Mouse (Mus musculus) C2C12 (cell line): ENCODE results near the gene Fus.

ENCODE experiments used
- CEBPB ChIP-seq: IDR thresholded peaks from one replicate; pipeline ENCODE4 v1.6.1; 2011; ENCODE audit warnings: low read depth, mild to moderate bottlenecking, control low read depth, moderate library complexity
- CTCF ChIP-seq: IDR thresholded peaks from one replicate; pipeline ENCODE4 v1.5.1; 2011; ENCODE audit not compliant: control insufficient read depth, insufficient read depth, insufficient read length
- FOSL1 ChIP-seq: IDR thresholded peaks from one replicate; pipeline ENCODE4 v1.8.0; 2011; ENCODE audit warnings: mild to moderate bottlenecking, low read length; ENCODE audit not compliant: poor library complexity, insufficient read depth, severe bottlenecking
- MAX ChIP-seq: IDR thresholded peaks from one replicate; pipeline ENCODE4 v1.6.1; 2011; ENCODE audit warnings: mild to moderate bottlenecking, control low read depth
- MYOD1 ChIP-seq: IDR thresholded peaks from one replicate; pipeline ENCODE4 v1.6.1; 2011; ENCODE audit warnings: low read depth; ENCODE audit not compliant: control insufficient read depth, insufficient read length
- MYOG ChIP-seq: IDR thresholded peaks from one replicate; pipeline ENCODE4 v1.6.1; 2011; ENCODE audit not compliant: control insufficient read depth, insufficient read length; ENCODE audit errors: extremely low read depth
- USF1 ChIP-seq: IDR thresholded peaks from one replicate; pipeline ENCODE4 v1.6.1; 2011; ENCODE audit warnings: low read depth, mild to moderate bottlenecking, control low read depth, moderate library complexity

DNA sequence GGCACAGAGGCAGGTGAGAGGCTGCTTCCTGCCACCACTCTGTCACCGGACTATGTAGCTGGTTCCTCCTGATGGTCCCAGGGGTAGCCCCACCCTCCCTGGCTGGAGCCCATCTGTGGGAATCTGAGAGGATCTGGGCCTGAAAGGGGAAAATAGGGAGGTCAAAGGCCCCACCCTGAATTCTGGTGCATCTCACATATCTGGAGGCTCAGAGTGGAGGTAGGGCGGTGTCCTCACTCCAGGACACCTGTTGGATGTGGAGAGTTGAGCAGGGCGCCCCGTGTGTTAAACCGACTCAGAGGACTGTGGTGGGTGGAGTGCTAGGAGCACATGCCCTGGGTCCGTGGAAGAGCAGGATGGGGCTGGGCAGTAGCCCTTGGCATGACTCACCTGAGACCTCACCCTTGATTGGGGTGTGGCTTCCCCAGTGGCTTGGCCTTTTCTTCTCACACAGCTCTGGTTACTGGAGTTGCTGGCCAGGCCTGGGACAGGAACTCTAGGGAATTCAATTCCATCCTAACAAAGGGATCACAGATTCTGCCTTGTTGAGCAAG, 20.7 kb upstream of the Fus start, which contains the start of gene Prss36:
- no peak for TF ChIP-seq CTCF
- TF ChIP-seq USF1 = no peak
- no peak for TF ChIP-seq CEBPB
- no peak for TF ChIP-seq MYOG
- TF ChIP-seq MAX = no peak
- TF ChIP-seq FOSL1 = no peak
- no peak for TF ChIP-seq MYOD1
